Mouse (Mus musculus) spleen, adult 2 months (tissue): ENCODE measurements at regions not wholly inside any gene's neighbourhood (a gene's known extent, or its start where the extent isn't known, plus 50 kb on each side); places are given as distances from the start of the nearest gene placed in this dataset.

ENCODE experiments used
- DNase-seq, 2 experiments: peaks; one replicate each; pipeline versions ENCODE4 v3.0.0 to v3.0.0-alpha.2; 2012 to 2021; ENCODE audit warnings: low spot score in 2 of 2, low read depth in 1 of 2
- H3K27ac ChIP-seq: fragments of 200-500 bp; 2 replicates; pipeline ENCODE4 v1.5.1; 2012; ENCODE audit warnings: low read length, inconsistent platforms; ENCODE audit not compliant: insufficient read depth
- H3K27me3 ChIP-seq: fragments of 200-500 bp; 2 replicates; pipeline ENCODE4 v1.6.1; 2012; ENCODE audit warnings: mild to moderate bottlenecking, moderate library complexity, low read length, inconsistent platforms; ENCODE audit not compliant: control insufficient read depth, insufficient read depth
- H3K36me3 ChIP-seq: fragments of 200-500 bp; 2 replicates; pipeline ENCODE4 v1.6.1; 2012; ENCODE audit warnings: mild to moderate bottlenecking, low read length, inconsistent platforms; ENCODE audit not compliant: control insufficient read depth, insufficient read depth
- H3K4me1 ChIP-seq: fragments of 200-500 bp; 2 replicates; pipeline ENCODE4 v1.6.1; 2011; ENCODE audit warnings: inconsistent platforms; ENCODE audit not compliant: control insufficient read depth, insufficient read depth, insufficient read length
- H3K4me3 ChIP-seq: fragments of 200-500 bp; 2 replicates; pipeline ENCODE4 v1.5.1; 2011; ENCODE audit warnings: mild to moderate bottlenecking, inconsistent platforms; ENCODE audit not compliant: insufficient read depth, insufficient read length; ENCODE audit errors: extremely low read depth
- CTCF ChIP-seq: fragments of 200-500 bp; IDR thresholded peaks from 2 replicates; pipeline ENCODE4 v1.5.1; 2011; ENCODE audit warnings: mild to moderate bottlenecking, inconsistent platforms; ENCODE audit not compliant: insufficient read depth, insufficient read length, insufficient replicate concordance; ENCODE audit errors: extremely low read depth
- POLR2A ChIP-seq: fragments of 200-500 bp; IDR thresholded peaks from 2 replicates; pipeline ENCODE4 v1.6.1; 2011; ENCODE audit warnings: low read depth, low read length, inconsistent platforms
- WGBS: fragments of 180-500 bp; shearing (Covaris S2); methylation state at CpG from one replicate; pipeline ENCODE4 v1.1.7; 2018; 5-methylcytosine and 5-hydroxymethylcytosine counted together

DNA sequence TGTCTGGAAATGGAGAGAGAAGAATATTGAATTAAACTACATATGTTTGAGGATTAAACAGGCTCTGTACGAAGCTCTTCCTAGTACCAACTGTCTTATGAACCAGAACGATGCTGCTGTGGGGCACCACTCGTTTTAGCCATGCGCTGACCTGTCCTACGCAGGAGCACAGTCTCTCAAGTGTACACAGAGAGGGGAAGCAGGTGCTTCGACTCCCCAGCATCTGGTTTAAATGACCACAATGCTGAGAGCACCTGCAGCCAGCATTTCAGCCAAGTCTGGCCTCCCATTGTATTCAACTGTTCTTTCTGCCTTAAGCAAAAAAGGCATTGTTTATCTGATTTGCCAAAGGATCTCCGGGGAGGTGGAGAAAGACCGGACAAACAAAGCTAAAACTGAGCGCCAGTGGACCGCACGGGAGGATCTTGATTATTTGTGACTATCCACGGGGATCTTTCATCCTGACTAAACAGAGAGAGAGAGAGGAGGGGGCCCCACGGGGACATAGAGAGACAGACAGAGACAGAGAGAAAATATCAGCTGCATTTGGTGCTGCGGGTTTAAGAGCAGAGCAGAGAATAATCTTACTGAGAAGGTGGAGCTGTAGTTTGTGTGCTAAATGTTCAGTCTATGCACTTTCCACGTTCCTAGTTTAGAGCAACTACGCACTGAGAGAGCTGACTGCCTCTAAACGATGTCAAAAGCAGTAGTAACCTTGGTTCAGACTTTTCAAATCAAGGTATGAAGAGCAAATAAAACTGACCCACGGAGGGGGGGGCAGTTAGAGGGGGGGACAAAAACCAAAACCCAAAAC, 66.8 kb upstream of the Prep start:
- peaks cover 5% of the 10 kb centered on the region for H3K4me1 ChIP-seq
- WGBS = 25% methylated on average over 18 of the region's 18 CpGs
- no peak for DNase-seq
- TF ChIP-seq POLR2A (no peak), CTCF (no peak)
- H3K27me3 ChIP-seq = no peaks in the 10 kb centered on the region
- H3K4me3 ChIP-seq = no peak overlapping the region
- H3K36me3 ChIP-seq = no peaks in the 10 kb centered on the region
- H3K27ac ChIP-seq = no peak overlapping the region

DNA sequence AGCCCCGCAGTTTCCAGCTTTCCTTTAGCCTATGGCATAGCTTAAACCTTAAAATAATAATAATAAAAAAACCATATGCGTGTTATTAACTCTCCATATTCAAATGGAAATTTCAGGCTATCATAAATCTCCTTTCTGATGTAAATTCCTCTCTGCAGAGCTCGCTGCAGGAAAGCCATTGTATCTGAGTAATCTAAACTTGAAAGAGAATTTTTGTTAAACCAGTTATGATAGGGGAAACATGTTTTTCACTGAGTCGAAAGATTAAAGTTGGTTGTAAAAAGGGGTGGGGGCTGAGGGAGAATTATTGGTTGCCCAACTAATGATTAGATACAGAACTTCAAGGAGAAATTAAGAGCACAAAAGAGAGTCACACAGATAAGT, 69.1 kb upstream of the Prep start:
- 34% methylated on average over 4 of the region's 4 CpGs for WGBS
- no peaks in the 10 kb centered on the region for H3K36me3 ChIP-seq
- H3K27ac ChIP-seq = no peak overlapping the region
- no peak overlapping the region for H3K4me3 ChIP-seq
- no peaks in the 10 kb centered on the region for H3K27me3 ChIP-seq
- DNase-seq = no peak
- no peak for TF ChIP-seq CTCF
- TF ChIP-seq POLR2A = no peak
- no peaks in the 10 kb centered on the region for H3K4me1 ChIP-seq

DNA sequence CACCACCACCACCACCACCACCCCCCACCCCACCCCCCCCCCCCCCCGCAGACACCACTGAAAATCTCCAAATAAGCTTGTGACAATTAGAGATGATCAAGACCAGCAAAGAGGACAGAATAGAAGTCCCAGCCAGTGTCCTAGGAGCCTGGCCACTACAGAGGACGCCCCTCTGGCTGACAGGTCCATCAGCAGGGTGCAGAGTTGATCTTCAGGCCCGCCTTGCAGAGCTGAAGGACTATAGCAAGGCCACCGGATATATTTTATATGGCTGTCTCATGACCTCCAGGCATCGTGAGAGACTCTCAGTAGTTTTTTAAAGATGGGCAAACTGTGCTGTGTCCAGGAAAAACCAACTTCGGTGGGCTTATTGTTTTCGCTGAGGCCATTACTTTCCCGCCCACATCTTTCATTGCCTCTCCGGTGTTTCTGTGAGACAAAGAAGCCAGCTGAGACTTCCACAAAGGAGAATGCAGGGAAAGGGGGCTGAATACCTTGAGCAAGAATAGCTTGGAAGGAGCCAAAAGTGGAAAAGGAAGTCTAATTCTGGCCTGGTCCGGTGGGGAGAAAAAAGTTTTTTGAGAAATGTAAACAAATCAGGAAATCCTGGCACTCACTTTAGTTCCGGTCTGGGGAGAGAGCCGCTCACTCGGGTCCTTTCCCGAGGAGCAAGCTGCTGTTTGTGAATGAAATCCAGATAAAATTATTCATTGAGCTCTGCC, 69.7 kb upstream of the Prep start:
- Histone ChIP-seq H3K27ac (no peak overlapping the region), H3K36me3 (no peaks in the 10 kb centered on the region), H3K27me3 (no peaks in the 10 kb centered on the region), H3K4me3 (no peak overlapping the region), H3K4me1 (no peaks in the 10 kb centered on the region)
- WGBS = 36% methylated on average over 14 of the region's 14 CpGs
- TF ChIP-seq POLR2A = no peak
- no peak for TF ChIP-seq CTCF
- DNase-seq = no peak

GRCm38 (mm10) chr10:44995756-44996155, 71.2 kb upstream of the Prep start:
- TF ChIP-seq POLR2A (no peak), CTCF (no peak)
- Histone ChIP-seq H3K4me1 (no peaks in the 10 kb centered on the region), H3K4me3 (no peak overlapping the region), H3K36me3 (no peaks in the 10 kb centered on the region), H3K27ac (no peak overlapping the region), H3K27me3 (no peaks in the 10 kb centered on the region)
- DNase-seq = no peak
- 91% methylated on average over 6 of the region's 6 CpGs for WGBS

- no peak for DNase-seq
- H3K27ac ChIP-seq = no peak overlapping the region
- H3K36me3 ChIP-seq = no peaks in the 10 kb centered on the region
- TF ChIP-seq POLR2A (no peak), CTCF (no peak)
- no peaks in the 10 kb centered on the region for H3K4me1 ChIP-seq
- WGBS = 91% methylated on average over 17 of the region's 17 CpGs
- no peaks in the 10 kb centered on the region for H3K27me3 ChIP-seq
- H3K4me3 ChIP-seq = no peak overlapping the region
Observed at GRCm38 (mm10) chr10:44994385-44995281, 72.4 kb upstream of the Prep start.

- WGBS = 84% methylated on average over 10 of the region's 10 CpGs
- Histone ChIP-seq H3K27ac (no peak overlapping the region), H3K36me3 (no peaks in the 10 kb centered on the region), H3K4me3 (no peak overlapping the region), H3K4me1 (no peaks in the 10 kb centered on the region), H3K27me3 (no peaks in the 10 kb centered on the region)
- TF ChIP-seq CTCF (no peak), POLR2A (no peak)
- no peak for DNase-seq
Observed at GRCm38 (mm10) chr10:44993470-44994260, 73.3 kb upstream of the Prep start.
